Mouse (Mus musculus) CH12.LX (cell line): ENCODE results near the gene Vps4b.

ENCODE experiments used
- CHD1 ChIP-seq: IDR thresholded peaks from 2 replicates; pipeline ENCODE4 v1.6.1; 2012; ENCODE audit warnings: low read depth, low read length, improper control_type of control experiment, inconsistent platforms
- CHD2 ChIP-seq: IDR thresholded peaks from 2 replicates; pipeline ENCODE4 v1.6.1; 2011; ENCODE audit warnings: low read length, improper control_type of control experiment
- CTCF ChIP-seq, 2 experiments: IDR thresholded peaks in 1 of 2; conservative IDR thresholded peaks in 1 of 2; 2 replicates each; pipeline ENCODE4 v1.5.1; 2011 to 2012; ENCODE audit warnings: low read depth in 2 of 2, low read length in 2 of 2, improper control_type of control experiment in 1 of 2, inconsistent platforms in 1 of 2, mild to moderate bottlenecking in 1 of 2, moderate library complexity in 1 of 2
- GABPA ChIP-seq: IDR thresholded peaks from 2 replicates; pipeline ENCODE4 v1.6.1; 2012; ENCODE audit warnings: low read depth, low read length, improper control_type of control experiment, inconsistent platforms; ENCODE audit not compliant: insufficient replicate concordance
- MAX ChIP-seq: IDR thresholded peaks from 2 replicates; pipeline ENCODE4 v1.6.1; 2011; ENCODE audit warnings: low read length, improper control_type of control experiment
- POLR2A ChIP-seq: IDR thresholded peaks from 2 replicates; pipeline ENCODE4 v1.6.1; 2011; ENCODE audit warnings: low read depth, mild to moderate bottlenecking, improper control_type of control experiment, low read length
- TCF12 ChIP-seq: IDR thresholded peaks from 2 replicates; pipeline ENCODE4 v1.6.1; 2014; ENCODE audit warnings: low read depth, mild to moderate bottlenecking, inconsistent platforms, low read length, improper control_type of control experiment
- UBTF ChIP-seq: IDR thresholded peaks from 2 replicates; pipeline ENCODE4 v1.6.1; 2012; ENCODE audit warnings: low read depth, mild to moderate bottlenecking, inconsistent platforms, low read length, improper control_type of control experiment, moderate library complexity
- ZC3H11A ChIP-seq: IDR thresholded peaks from 2 replicates; pipeline ENCODE4 v1.6.1; 2012; ENCODE audit warnings: low read depth, mild to moderate bottlenecking, inconsistent platforms, low read length, improper control_type of control experiment

DNA sequence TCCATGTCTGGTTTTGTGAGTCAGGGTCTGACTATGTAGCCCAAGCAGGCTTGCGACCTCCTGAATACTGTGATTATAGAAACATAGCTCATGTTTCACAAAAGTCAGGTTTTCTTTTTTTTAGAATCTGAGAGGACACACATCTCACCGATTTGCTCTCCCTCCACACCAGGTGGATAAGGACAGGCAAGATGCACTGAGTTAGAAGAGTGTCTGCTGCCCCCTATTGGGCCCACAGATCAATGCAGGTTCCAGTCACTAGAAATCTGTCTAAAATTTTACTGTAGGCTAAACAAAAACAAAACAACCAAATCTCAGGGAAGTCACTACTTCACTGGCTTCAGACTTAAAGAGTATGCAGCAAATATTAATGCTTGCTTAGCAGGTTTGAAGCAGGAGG lies 60.9 kb downstream of the Vps4b start:
- TF ChIP-seq ZC3H11A (peak; percentile 44), UBTF (no peak), CHD2 (no peak), TCF12 (no peak), CHD1 (no peak), CTCF (conservative IDR thresholded peaks at IDR 0.05 in 1 of 2, IDR thresholded peaks at IDR 0.05 in 1 of 2; ENCODE audit: low read depth in 2 of 2, low read length in 2 of 2) (peak; percentile 65 to 89), POLR2A (no peak), MAX (no peak), GABPA (no peak)
